Mouse (Mus musculus): ENCODE measurements around the gene Gpr19. TPM values are rescaled to one million over a fixed set of nuclear protein-coding genes. Genes with fewer than 3 reads are reported as not detected.
A peak's percentile ranks its signal among the peaks of the same experiment; 100 is the strongest.

The Gpr19 gene
- polyA plus RNA-seq, 1 experiment from 2014 or later: 8.0 TPM

DNA sequence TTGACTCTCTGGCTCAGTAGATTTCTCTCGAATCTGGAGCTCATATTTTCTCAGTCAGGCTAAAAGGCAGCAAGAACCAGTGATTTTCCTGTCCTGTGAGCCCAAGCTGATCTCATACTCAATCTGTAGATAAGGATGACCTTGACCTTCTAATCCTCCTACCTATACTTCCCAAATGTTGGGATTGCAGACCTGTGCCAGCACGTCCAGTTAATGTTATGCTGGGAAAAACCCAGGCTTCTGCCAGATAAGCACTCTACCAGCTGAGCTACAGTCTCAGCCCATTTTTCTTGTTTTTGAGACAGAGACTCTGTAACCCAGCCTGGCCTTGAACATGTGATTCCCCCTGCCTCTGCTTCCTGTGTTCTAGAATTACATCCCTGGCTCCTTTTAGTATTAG, 58.0 kb downstream of the Gpr19 start:
- ATAC-seq (ENCODE audit: low read depth): no peak
- DNase-seq (ENCODE audit: low spot score): no peak
- Histone ChIP-seq H3K4me1 (ENCODE audit: control insufficient read depth, insufficient read depth, low read length) (no peaks in the 10 kb centered on the region), H3K9me3 (ENCODE audit: control insufficient read depth, low read length) (no peaks in the 10 kb centered on the region), H3K27me3 (replicated peaks; ENCODE audit: control insufficient read depth, insufficient read depth, low read length) (no peaks in the 10 kb centered on the region), H3K4me3 (ENCODE audit: low read depth, low read length) (no peak overlapping the region), H3K9ac (ENCODE audit: low read depth, low read length) (no peak overlapping the region), H3K4me2 (ENCODE audit: low read depth, low read length) (no peak overlapping the region), H3K36me3 (ENCODE audit: control insufficient read depth, insufficient read depth, low read length) (no peaks in the 10 kb centered on the region), H3K27ac (replicated peaks; ENCODE audit: low read depth, low read length) (no peak overlapping the region)
- 74% methylated on average over 2 of the region's 2 CpGs for WGBS

DNA sequence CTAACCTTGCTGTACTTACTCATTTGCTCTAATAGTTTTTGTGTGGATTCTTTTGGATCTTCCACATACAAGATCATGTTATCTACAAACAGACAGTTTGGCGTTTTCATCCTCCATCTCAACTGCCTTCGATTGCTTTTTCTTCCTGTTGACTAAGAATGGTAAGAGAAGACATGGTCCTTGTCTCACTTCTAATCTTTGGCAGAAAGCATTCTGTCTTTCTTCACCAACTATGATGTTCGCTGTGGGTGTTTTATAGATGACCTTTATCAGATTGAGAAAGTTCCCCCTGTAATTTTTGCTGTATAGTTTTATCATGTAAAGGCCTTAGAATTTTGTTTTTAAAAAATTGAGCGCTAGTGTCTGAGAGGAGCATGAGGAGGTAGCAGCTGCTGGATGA, 60.3 kb downstream of the Gpr19 start:
- H3K27me3 ChIP-seq (replicated peaks; ENCODE audit: control insufficient read depth, insufficient read depth, low read length): no peaks in the 10 kb centered on the region
- WGBS: 90% methylated on average over 4 of the region's 4 CpGs
- no peak for DNase-seq (ENCODE audit: low spot score)
- H3K9me3 ChIP-seq (ENCODE audit: control insufficient read depth, low read length): no peaks in the 10 kb centered on the region
- H3K36me3 ChIP-seq (ENCODE audit: control insufficient read depth, insufficient read depth, low read length): no peaks in the 10 kb centered on the region
- no peak for ATAC-seq (ENCODE audit: low read depth)
- H3K4me2 ChIP-seq (ENCODE audit: low read depth, low read length): no peak overlapping the region
- no peak overlapping the region for H3K9ac ChIP-seq (ENCODE audit: low read depth, low read length)
- no peak overlapping the region for H3K27ac ChIP-seq (replicated peaks; ENCODE audit: low read depth, low read length)
- H3K4me3 ChIP-seq (ENCODE audit: low read depth, low read length): no peak overlapping the region
- H3K4me1 ChIP-seq (ENCODE audit: control insufficient read depth, insufficient read depth, low read length): no peaks in the 10 kb centered on the region

DNA sequence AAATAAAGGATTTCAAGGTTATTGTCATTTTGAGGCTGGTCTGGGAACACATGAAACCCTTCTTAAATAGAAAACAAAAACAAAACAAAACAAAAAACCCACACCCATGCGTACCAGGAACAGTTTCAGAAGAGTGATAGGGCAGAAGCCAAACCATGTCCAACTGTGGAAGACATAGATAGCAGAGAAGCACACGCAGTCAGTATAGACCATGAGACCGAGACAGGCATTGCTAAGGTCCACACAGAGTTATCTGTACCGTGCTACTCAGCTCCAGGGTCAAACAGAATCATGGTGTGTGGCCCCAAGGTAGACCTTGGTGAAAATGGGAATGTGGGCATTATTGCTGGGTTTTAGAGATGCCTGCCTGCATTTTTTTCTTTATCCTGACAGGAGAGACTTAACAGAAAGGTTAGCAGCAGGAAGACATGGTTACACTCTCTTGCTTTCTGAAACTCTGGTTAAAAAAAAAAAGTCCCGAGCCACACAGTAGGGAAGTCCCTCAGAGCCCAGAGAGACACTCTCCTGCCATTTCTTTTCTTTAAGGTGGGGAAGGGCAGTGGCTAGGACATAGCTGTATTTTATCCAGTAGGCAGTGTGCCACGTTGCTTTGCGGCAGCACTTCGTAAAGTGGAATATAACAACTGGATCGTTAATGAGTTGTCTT, 63.7 kb downstream of the Gpr19 start:
- ATAC-seq (ENCODE audit: low read depth): no peak
- no peaks in the 10 kb centered on the region for H3K36me3 ChIP-seq (ENCODE audit: control insufficient read depth, insufficient read depth, low read length)
- H3K27ac ChIP-seq (replicated peaks; ENCODE audit: low read depth, low read length): no peak overlapping the region
- no peaks in the 10 kb centered on the region for H3K27me3 ChIP-seq (replicated peaks; ENCODE audit: control insufficient read depth, insufficient read depth, low read length)
- no peaks in the 10 kb centered on the region for H3K9me3 ChIP-seq (ENCODE audit: control insufficient read depth, low read length)
- H3K9ac ChIP-seq (ENCODE audit: low read depth, low read length): no peak overlapping the region
- H3K4me2 ChIP-seq (ENCODE audit: low read depth, low read length): no peak overlapping the region
- WGBS: 76% methylated on average over 9 of the region's 9 CpGs
- H3K4me1 ChIP-seq (ENCODE audit: control insufficient read depth, insufficient read depth, low read length): 0 out of 2 replicates have a peak, but pooled peaks cover 4% of the 10 kb centered on the region
- H3K4me3 ChIP-seq (ENCODE audit: low read depth, low read length): no peak overlapping the region
- no peak for DNase-seq (ENCODE audit: low spot score)

DNA sequence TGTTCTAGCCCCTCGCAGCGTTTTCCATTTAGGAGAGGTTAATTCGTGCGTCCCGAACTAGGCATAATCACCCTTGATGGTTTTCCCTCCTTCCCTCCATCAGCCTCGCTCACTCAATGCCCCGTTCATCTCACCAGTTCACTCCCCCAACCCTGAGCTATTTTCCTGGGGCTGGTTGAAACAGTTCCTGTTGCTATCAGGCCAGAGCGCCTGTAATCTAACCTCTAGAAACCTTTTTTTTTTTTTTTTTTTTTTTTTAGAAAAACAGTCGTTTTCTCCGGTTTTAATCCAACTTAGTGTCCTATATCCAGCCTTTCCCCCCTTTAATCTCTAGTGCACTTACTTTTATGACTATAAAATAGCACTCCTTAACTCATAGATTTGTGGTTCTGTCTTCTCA, 67.6 kb downstream of the Gpr19 start:
- Histone ChIP-seq H3K27me3 (replicated peaks; ENCODE audit: control insufficient read depth, insufficient read depth, low read length) (no peaks in the 10 kb centered on the region), H3K9ac (ENCODE audit: low read depth, low read length) (peak overlapping the region; percentile 87), H3K9me3 (ENCODE audit: control insufficient read depth, low read length) (no peaks in the 10 kb centered on the region), H3K27ac (replicated peaks; ENCODE audit: low read depth, low read length) (no peak overlapping the region), H3K36me3 (ENCODE audit: control insufficient read depth, insufficient read depth, low read length) (no peaks in the 10 kb centered on the region), H3K4me2 (ENCODE audit: low read depth, low read length) (peak overlapping the region; percentile 84), H3K4me3 (ENCODE audit: low read depth, low read length) (peak overlapping the region; percentile 79), H3K4me1 (ENCODE audit: control insufficient read depth, insufficient read depth, low read length) (peaks cover 9% of the 10 kb centered on the region; the same call in 1 of the 2 replicates)
- WGBS: 3% methylated on average over 10 of the region's 10 CpGs
- no peak for DNase-seq (ENCODE audit: low spot score)
- no peak for ATAC-seq (ENCODE audit: low read depth)

DNA sequence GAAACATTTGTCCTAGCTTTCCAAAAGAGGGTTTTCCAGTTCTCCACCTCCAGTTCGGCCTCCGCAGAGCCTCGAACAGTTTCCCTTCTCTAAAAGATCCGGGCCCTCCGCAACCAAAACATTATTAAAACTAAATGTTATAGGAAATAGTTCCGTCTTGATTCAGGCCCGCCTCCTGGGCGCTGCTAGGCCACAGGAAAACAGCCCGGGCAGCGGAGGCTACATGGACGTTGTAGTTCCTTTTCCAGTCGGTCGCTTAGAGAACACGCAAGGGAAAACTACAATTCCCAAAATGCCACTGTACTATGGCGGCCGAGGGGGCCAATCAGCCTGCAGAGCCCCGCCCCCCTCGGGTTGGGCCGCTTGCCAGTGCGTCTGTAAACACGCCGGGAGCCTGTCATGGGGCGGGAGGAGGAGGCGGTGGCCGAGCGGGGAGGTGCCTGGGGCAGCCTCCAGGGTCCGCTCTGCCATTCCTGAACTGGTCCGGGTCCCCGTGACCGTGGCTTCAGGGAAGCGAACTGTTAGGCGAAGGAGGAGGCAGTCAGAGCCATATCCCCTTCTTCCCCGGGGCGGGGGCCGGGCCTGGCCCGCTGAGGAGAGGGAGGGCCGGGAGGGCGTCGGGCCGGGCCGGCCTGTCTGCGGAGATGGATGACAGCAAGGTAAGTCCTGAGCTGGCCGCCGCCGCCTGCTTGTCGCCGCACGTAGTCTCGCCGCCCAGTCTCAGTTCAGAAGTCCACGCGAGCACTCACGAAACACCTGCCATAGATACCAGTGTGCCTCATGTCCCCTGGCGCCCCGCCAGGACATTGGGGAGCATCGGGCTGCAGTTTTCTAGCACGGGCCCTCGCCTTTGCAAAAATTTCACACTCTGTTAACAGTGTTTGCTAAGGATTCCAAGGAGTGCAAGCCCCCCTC, 68.3 kb downstream of the Gpr19 start, which contains the start of gene Crebl2:
Gene Crebl2 (plus strand): TSS at position 369 of the 915 bp plus-strand sequence.
- Histone ChIP-seq H3K4me1 (ENCODE audit: control insufficient read depth, insufficient read depth, low read length) (peaks cover 9% of the 10 kb centered on the region; the same call in 1 of the 2 replicates), H3K4me3 (ENCODE audit: low read depth, low read length) (peak within 1 kb of the TSS; percentile 79), H3K4me2 (ENCODE audit: low read depth, low read length) (peak within 1 kb of the TSS; percentile 84), H3K9me3 (ENCODE audit: control insufficient read depth, low read length) (no peaks in the 10 kb centered on the region), H3K27me3 (replicated peaks; ENCODE audit: control insufficient read depth, insufficient read depth, low read length) (no peaks in the 10 kb centered on the region), H3K27ac (replicated peaks; ENCODE audit: low read depth, low read length) (peak within 1 kb of the TSS; percentile 95), H3K36me3 (ENCODE audit: control insufficient read depth, insufficient read depth, low read length) (no peaks in the 10 kb centered on the region), H3K9ac (ENCODE audit: low read depth, low read length) (peak within 1 kb of the TSS; percentile 87)
- ATAC-seq (ENCODE audit: low read depth): peak; percentile 99
- peak; percentile 100 for DNase-seq (ENCODE audit: low spot score)
- WGBS: under 1% methylated on average over 40 of the region's 58 CpGs

DNA sequence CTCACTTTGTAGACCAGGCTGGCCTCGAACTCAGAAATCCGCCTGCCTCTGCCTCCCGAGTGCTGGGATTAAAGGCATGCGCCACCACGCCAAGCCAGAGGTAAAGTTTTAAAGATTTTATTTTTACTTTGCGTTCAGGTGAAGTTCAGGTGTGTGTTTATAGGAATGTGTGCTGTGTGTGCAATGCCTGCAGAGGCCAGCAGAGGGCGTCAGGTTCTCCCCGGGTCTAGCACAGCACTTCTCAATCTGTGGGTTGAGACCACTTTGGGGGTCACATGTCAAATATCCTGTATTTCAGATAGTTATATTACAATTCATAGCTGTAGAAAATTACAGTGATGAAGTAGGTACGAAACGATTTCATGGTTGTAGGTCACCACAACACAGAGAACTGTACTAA, 75.5 kb downstream of the Gpr19 start:
- 67% methylated on average over 10 of the region's 10 CpGs for WGBS
- Histone ChIP-seq H3K9me3 (ENCODE audit: control insufficient read depth, low read length) (no peaks in the 10 kb centered on the region), H3K4me2 (ENCODE audit: low read depth, low read length) (no peak overlapping the region), H3K36me3 (ENCODE audit: control insufficient read depth, insufficient read depth, low read length) (no peaks in the 10 kb centered on the region), H3K4me1 (ENCODE audit: control insufficient read depth, insufficient read depth, low read length) (no peaks in the 10 kb centered on the region), H3K27ac (replicated peaks; ENCODE audit: low read depth, low read length) (no peak overlapping the region), H3K27me3 (replicated peaks; ENCODE audit: control insufficient read depth, insufficient read depth, low read length) (no peaks in the 10 kb centered on the region), H3K4me3 (ENCODE audit: low read depth, low read length) (no peak overlapping the region), H3K9ac (ENCODE audit: low read depth, low read length) (no peak overlapping the region)
- no peak for DNase-seq (ENCODE audit: low spot score)
- no peak for ATAC-seq (ENCODE audit: low read depth)

DNA sequence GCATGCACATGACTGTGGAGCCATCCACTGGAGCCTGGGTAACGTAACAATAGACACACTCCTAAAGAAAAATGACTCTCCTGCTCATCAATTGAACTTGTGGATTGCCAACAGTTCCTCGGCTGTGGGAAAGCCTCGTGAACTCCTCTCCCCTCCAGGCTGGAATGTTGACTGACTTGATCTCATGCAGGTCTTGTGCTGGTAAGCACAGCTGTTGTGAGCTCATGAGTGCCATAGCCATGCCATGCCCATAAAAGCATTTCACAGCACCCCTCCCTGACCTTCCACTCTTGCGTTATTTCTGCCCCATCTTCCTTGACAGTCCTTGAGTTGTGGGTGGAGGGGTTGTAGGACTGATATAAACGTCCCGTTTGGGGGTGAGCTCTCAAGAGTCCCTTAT, 78.0 kb downstream of the Gpr19 start:
- peak; percentile 40 for DNase-seq (ENCODE audit: low spot score)
- Histone ChIP-seq H3K4me1 (ENCODE audit: control insufficient read depth, insufficient read depth, low read length) (no peaks in the 10 kb centered on the region), H3K36me3 (ENCODE audit: control insufficient read depth, insufficient read depth, low read length) (no peaks in the 10 kb centered on the region), H3K4me3 (ENCODE audit: low read depth, low read length) (no peak overlapping the region), H3K9me3 (ENCODE audit: control insufficient read depth, low read length) (no peaks in the 10 kb centered on the region), H3K27ac (replicated peaks; ENCODE audit: low read depth, low read length) (no peak overlapping the region), H3K27me3 (replicated peaks; ENCODE audit: control insufficient read depth, insufficient read depth, low read length) (no peaks in the 10 kb centered on the region), H3K4me2 (ENCODE audit: low read depth, low read length) (no peak overlapping the region), H3K9ac (ENCODE audit: low read depth, low read length) (no peak overlapping the region)
- 60% methylated on average over 6 of the region's 6 CpGs for whole genome bisulfite sequencing
- no peak for ATAC-seq (ENCODE audit: low read depth)

DNA sequence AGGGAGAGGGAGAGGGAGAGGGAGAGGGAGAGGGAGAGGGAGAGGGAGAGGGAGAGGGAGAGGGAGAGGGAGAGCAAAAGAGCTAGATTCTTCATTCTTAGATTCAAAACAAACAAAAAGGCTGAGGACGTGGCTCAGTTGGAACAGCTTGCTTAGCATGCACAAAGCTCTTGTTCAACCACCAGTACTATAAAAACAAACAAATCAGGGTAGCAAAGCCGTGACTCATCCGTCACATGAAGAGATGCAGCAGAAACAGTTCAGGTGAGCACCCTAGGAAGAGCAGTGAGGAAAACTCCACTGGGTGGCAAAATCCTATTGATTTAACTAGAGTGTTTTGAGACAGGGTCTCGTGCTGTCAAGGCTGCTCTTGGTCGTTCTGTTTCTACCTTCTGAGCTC, 78.6 kb downstream of the Gpr19 start:
- DNase-seq (ENCODE audit: low spot score): peak; percentile 26

More for the DNA sequence above, 78.6 kb downstream of the Gpr19 start:
- no peaks in the 10 kb centered on the region for H3K9me3 ChIP-seq (ENCODE audit: control insufficient read depth, low read length)
- H3K27me3 ChIP-seq (replicated peaks; ENCODE audit: control insufficient read depth, insufficient read depth, low read length): no peaks in the 10 kb centered on the region
- H3K4me3 ChIP-seq (ENCODE audit: low read depth, low read length): no peak overlapping the region
- no peak overlapping the region for H3K27ac ChIP-seq (replicated peaks; ENCODE audit: low read depth, low read length)
- H3K36me3 ChIP-seq (ENCODE audit: control insufficient read depth, insufficient read depth, low read length): no peaks in the 10 kb centered on the region
- no peak overlapping the region for H3K4me2 ChIP-seq (ENCODE audit: low read depth, low read length)
- no peaks in the 10 kb centered on the region for H3K4me1 ChIP-seq (ENCODE audit: control insufficient read depth, insufficient read depth, low read length)
- WGBS: 51% methylated on average over 5 of the region's 5 CpGs
- no peak overlapping the region for H3K9ac ChIP-seq (ENCODE audit: low read depth, low read length)
- no peak for ATAC-seq (ENCODE audit: low read depth)
